Mouse (Mus musculus): ENCODE results near the gene Clhc1. TPM values are rescaled to one million over a fixed set of nuclear protein-coding genes. Genes with fewer than 3 reads are reported as not detected.

Clhc1 gene
- 0.58 and 0.67 TPM in 2 replicates for total RNA-seq (2012; rRNA removed)

- Histone ChIP-seq H3K27ac (ENCODE audit: insufficient read depth, low read depth, low read length, poor library complexity, severe bottlenecking) (peak within 1 kb of the TSS; percentile 85), H3K36me3 (ENCODE audit: control insufficient read depth, insufficient read depth, low read length, poor library complexity, severe bottlenecking) (peaks cover 15% of the 10 kb centered on the region), H3K9me3 (ENCODE audit: control insufficient read depth, insufficient read depth, low read depth, low read length) (no peaks in the 10 kb centered on the region), H3K9ac (ENCODE audit: insufficient read depth, low read depth, low read length, poor library complexity, severe bottlenecking) (peak within 1 kb of the TSS; percentile 99), H3K4me1 (ENCODE audit: control insufficient read depth in 2 of 2, insufficient read depth in 2 of 2, low read length in 2 of 2, poor library complexity in 1 of 2) (no peaks in the 10 kb centered on the region), H3K4me3 (ENCODE audit: insufficient read depth in 1 of 2, low read depth in 1 of 2, low read length in 2 of 2, poor library complexity in 1 of 2, severe bottlenecking in 1 of 2) (peak within 1 kb of the TSS; percentile 90 to 97)
- DNase-seq (ENCODE audit: low read depth, low spot score) = peak; percentile 85
- TF ChIP-seq MAFK (IDR thresholded peaks at IDR 0.05; ENCODE audit: insufficient read depth, low read depth, low read length) (no peak), CHD2 (IDR thresholded peaks at IDR 0.05; ENCODE audit: low read depth, low read length) (no peak), ZC3H11A (IDR thresholded peaks at IDR 0.05; ENCODE audit: borderline replicate concordance, low read depth, low read length) (no peak), HCFC1 (IDR thresholded peaks at IDR 0.05; ENCODE audit: borderline replicate concordance, insufficient read depth, low read length) (peak; percentile 93), ZNF384 (IDR thresholded peaks at IDR 0.05; ENCODE audit: low read depth, low read length) (no peak)
- in situ Hi-C loops (cut with MboI; ENCODE audit: low sequenced_read_pairs in 2 of 2, unreplicated experiment in 2 of 2) = no loop called here
These were observed at the start of gene Clhc1, which contains the start of gene Rps27a for GRCm38 (mm10) chr11:29547752-29548503. Clhc1 (plus strand) TSS chr11:29547950. Rps27a (minus strand) TSS chr11:29548109.

GRCm38 (mm10) chr11:29503948-29504893 lies 43.5 kb upstream of the Clhc1 start:
- H3K4me1 ChIP-seq (ENCODE audit: control insufficient read depth in 2 of 2, insufficient read depth in 2 of 2, low read length in 2 of 2, poor library complexity in 1 of 2) = no peaks in the 10 kb centered on the region
- no peak for DNase-seq (ENCODE audit: low read depth, low spot score)
- H3K4me3 ChIP-seq (ENCODE audit: insufficient read depth in 1 of 2, low read depth in 1 of 2, low read length in 2 of 2, poor library complexity in 1 of 2, severe bottlenecking in 1 of 2) = no peak overlapping the region
- in situ Hi-C loops (cut with MboI; ENCODE audit: low sequenced_read_pairs in 2 of 2, unreplicated experiment in 2 of 2) = no loop called here
- no peak overlapping the region for H3K27ac ChIP-seq (ENCODE audit: insufficient read depth, low read depth, low read length, poor library complexity, severe bottlenecking)
- no peaks in the 10 kb centered on the region for H3K9me3 ChIP-seq (ENCODE audit: control insufficient read depth, insufficient read depth, low read depth, low read length)
- no peak overlapping the region for H3K9ac ChIP-seq (ENCODE audit: insufficient read depth, low read depth, low read length, poor library complexity, severe bottlenecking)
- peaks cover 2% of the 10 kb centered on the region; the same call in 1 of the 2 replicates for H3K36me3 ChIP-seq (ENCODE audit: control insufficient read depth, insufficient read depth, low read length, poor library complexity, severe bottlenecking)
- TF ChIP-seq ZC3H11A (IDR thresholded peaks at IDR 0.05; ENCODE audit: borderline replicate concordance, low read depth, low read length) (no peak), ZNF384 (IDR thresholded peaks at IDR 0.05; ENCODE audit: low read depth, low read length) (no peak), HCFC1 (IDR thresholded peaks at IDR 0.05; ENCODE audit: borderline replicate concordance, insufficient read depth, low read length) (no peak), CHD2 (IDR thresholded peaks at IDR 0.05; ENCODE audit: low read depth, low read length) (no peak), MAFK (IDR thresholded peaks at IDR 0.05; ENCODE audit: insufficient read depth, low read depth, low read length) (no peak)

- no peak overlapping the region for H3K27ac ChIP-seq (ENCODE audit: insufficient read depth, low read depth, low read length, poor library complexity, severe bottlenecking)
- H3K36me3 ChIP-seq (ENCODE audit: control insufficient read depth, insufficient read depth, low read length, poor library complexity, severe bottlenecking) = peaks cover 2% of the 10 kb centered on the region; the same call in 1 of the 2 replicates
- no peak for DNase-seq (ENCODE audit: low read depth, low spot score)
- in situ Hi-C loops (cut with MboI; ENCODE audit: low sequenced_read_pairs in 2 of 2, unreplicated experiment in 2 of 2) = no loop called here
- no peaks in the 10 kb centered on the region for H3K9me3 ChIP-seq (ENCODE audit: control insufficient read depth, insufficient read depth, low read depth, low read length)
- H3K9ac ChIP-seq (ENCODE audit: insufficient read depth, low read depth, low read length, poor library complexity, severe bottlenecking) = no peak overlapping the region
- H3K4me1 ChIP-seq (ENCODE audit: control insufficient read depth in 2 of 2, insufficient read depth in 2 of 2, low read length in 2 of 2, poor library complexity in 1 of 2) = no peaks in the 10 kb centered on the region
- H3K4me3 ChIP-seq (ENCODE audit: insufficient read depth in 1 of 2, low read depth in 1 of 2, low read length in 2 of 2, poor library complexity in 1 of 2, severe bottlenecking in 1 of 2) = no peak overlapping the region
- no peak for TF ChIP-seq HCFC1 (IDR thresholded peaks at IDR 0.05; ENCODE audit: borderline replicate concordance, insufficient read depth, low read length)
- no peak for TF ChIP-seq MAFK (IDR thresholded peaks at IDR 0.05; ENCODE audit: insufficient read depth, low read depth, low read length)
- TF ChIP-seq ZC3H11A (IDR thresholded peaks at IDR 0.05; ENCODE audit: borderline replicate concordance, low read depth, low read length) = no peak
- TF ChIP-seq ZNF384 (IDR thresholded peaks at IDR 0.05; ENCODE audit: low read depth, low read length) = no peak
- no peak for TF ChIP-seq CHD2 (IDR thresholded peaks at IDR 0.05; ENCODE audit: low read depth, low read length)
These were observed 42.7 kb upstream of the Clhc1 start for GRCm38 (mm10) chr11:29504899-29505625.

- no peak overlapping the region for H3K9ac ChIP-seq (ENCODE audit: insufficient read depth, low read depth, low read length, poor library complexity, severe bottlenecking)
- in situ Hi-C loops (cut with MboI; ENCODE audit: low sequenced_read_pairs in 2 of 2, unreplicated experiment in 2 of 2) = no loop called here
- no peaks in the 10 kb centered on the region for H3K4me1 ChIP-seq (ENCODE audit: control insufficient read depth in 2 of 2, insufficient read depth in 2 of 2, low read length in 2 of 2, poor library complexity in 1 of 2)
- no peak for DNase-seq (ENCODE audit: low read depth, low spot score)
- H3K9me3 ChIP-seq (ENCODE audit: control insufficient read depth, insufficient read depth, low read depth, low read length) = no peaks in the 10 kb centered on the region
- no peak overlapping the region for H3K27ac ChIP-seq (ENCODE audit: insufficient read depth, low read depth, low read length, poor library complexity, severe bottlenecking)
- H3K36me3 ChIP-seq (ENCODE audit: control insufficient read depth, insufficient read depth, low read length, poor library complexity, severe bottlenecking) = no peaks in the 10 kb centered on the region; the same call in 1 of the 2 replicates
- no peak overlapping the region for H3K4me3 ChIP-seq (ENCODE audit: insufficient read depth in 1 of 2, low read depth in 1 of 2, low read length in 2 of 2, poor library complexity in 1 of 2, severe bottlenecking in 1 of 2)
- TF ChIP-seq CHD2 (IDR thresholded peaks at IDR 0.05; ENCODE audit: low read depth, low read length) = no peak
- no peak for TF ChIP-seq ZNF384 (IDR thresholded peaks at IDR 0.05; ENCODE audit: low read depth, low read length)
- TF ChIP-seq ZC3H11A (IDR thresholded peaks at IDR 0.05; ENCODE audit: borderline replicate concordance, low read depth, low read length) = no peak
- no peak for TF ChIP-seq MAFK (IDR thresholded peaks at IDR 0.05; ENCODE audit: insufficient read depth, low read depth, low read length)
- TF ChIP-seq HCFC1 (IDR thresholded peaks at IDR 0.05; ENCODE audit: borderline replicate concordance, insufficient read depth, low read length) = no peak
These were observed 38.3 kb upstream of the Clhc1 start for GRCm38 (mm10) chr11:29509421-29509820.

All from ES-E14 (cell line).